Comparison of ENCODE assay signal across 25 mouse cellular contexts in the genomic region with DNA sequence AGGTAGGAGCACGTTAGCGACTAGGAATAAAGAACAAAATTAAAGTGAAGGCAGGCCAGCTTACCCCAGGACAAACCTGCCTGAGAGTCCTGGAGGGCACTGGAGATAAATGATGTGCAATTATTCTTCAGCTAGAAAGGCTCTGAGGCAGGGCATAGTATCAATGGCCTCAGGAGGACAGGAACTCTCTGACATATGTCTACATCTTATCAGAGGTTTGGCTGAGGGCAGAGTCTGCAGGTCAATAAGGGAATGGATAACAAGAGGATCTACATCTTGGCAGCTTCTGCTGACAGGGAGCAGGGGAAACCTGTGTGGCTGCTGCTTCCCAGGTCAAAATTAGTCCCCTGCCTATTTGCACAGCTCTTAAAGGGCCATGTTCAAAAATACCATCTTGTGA.
"Had no signal": no experiment of that assay in that cellular context is flagged by ENCODE, and none has a peak within 500 bp of the region (broad histone marks: within the 10 kb centered on the region; RNA-seq: fewer than 3 reads in every experiment).

No protein-coding gene starts in this region.

- DNase-seq: kidney, adult 2 months; kidney, postnatal 25 days; layer of hippocampus, adult 9-11 months; liver; lung, adult 18-20 months; lung, postnatal 10 days; lung, postnatal 36 days; right cerebral cortex, adult 18-20 months; right cerebral cortex, postnatal 14 days; right cerebral cortex, postnatal 4 days; thymus, adult 2 months; thymus, postnatal 14 days; thymus, postnatal 4 days had no signal

- ATAC-seq: liver, embryonic 12.5 days had no signal

- H3K9ac ChIP-seq: limb, embryonic 13.5 days; liver, embryonic 12.5 days; liver, embryonic 15.5 days; lung, embryonic 15.5 days; neural tube, embryonic 13.5 days had no signal

- H3K27me3 ChIP-seq: limb, embryonic 13.5 days; liver, embryonic 12.5 days; liver, embryonic 15.5 days; lung, embryonic 15.5 days; megakaryocyte, embryonic 14.5 days; neural tube, embryonic 13.5 days had no signal

- H3K36me3 ChIP-seq: limb, embryonic 10.5 days; limb, embryonic 13.5 days; liver, embryonic 12.5 days; liver, embryonic 15.5 days; lung, embryonic 15.5 days; neural tube, embryonic 13.5 days had no signal

- H3K4me3 ChIP-seq: layer of hippocampus, adult 2 months; limb, embryonic 10.5 days; limb, embryonic 13.5 days; liver, embryonic 12.5 days; liver, embryonic 15.5 days; lung, embryonic 15.5 days; megakaryocyte, embryonic 14.5 days; myocyte; neural tube, embryonic 13.5 days had no signal

- H3K4me1 ChIP-seq: limb, embryonic 10.5 days; limb, embryonic 13.5 days; liver, embryonic 12.5 days; liver, embryonic 15.5 days; lung, embryonic 15.5 days; megakaryocyte, embryonic 14.5 days had no signal

- H3K4me2 ChIP-seq: limb, embryonic 13.5 days; liver, embryonic 12.5 days; liver, embryonic 15.5 days; lung, embryonic 15.5 days; midbrain, embryonic 11.5 days; neural tube, embryonic 13.5 days had no signal

- H3K27ac ChIP-seq: kidney, postnatal 0 days; layer of hippocampus, adult 2 months; limb, embryonic 10.5 days; limb, embryonic 13.5 days; liver, embryonic 12.5 days; liver, embryonic 15.5 days; lung, embryonic 15.5 days; neural tube, embryonic 13.5 days; stomach, postnatal 0 days had no signal

- H3K9me3 ChIP-seq: limb, embryonic 10.5 days; limb, embryonic 13.5 days; liver, embryonic 12.5 days; liver, embryonic 15.5 days; lung, embryonic 15.5 days; megakaryocyte, embryonic 14.5 days; neural tube, embryonic 13.5 days had no signal
